Mouse (Mus musculus) cerebellum, postnatal 36 days (tissue): ENCODE measurements at regions not wholly inside any gene's neighbourhood (a gene's known extent, or its start where the extent isn't known, plus 50 kb on each side); places are given as distances from the start of the nearest gene placed in this dataset.

Experiments
- DNase-seq, 2 experiments: peaks; one replicate each; pipeline ENCODE4 v3.0.0; 2021 to 2022; ENCODE audit warnings: mixed read lengths in 2 of 2

GRCm38 (mm10) chr2:27812946-27813345, 73.3 kb upstream of the Col5a1 start:
- no peak for DNase-seq

GRCm38 (mm10) chr2:27813370-27813769, 72.9 kb upstream of the Col5a1 start:
- no peak for DNase-seq

- peak; percentile 21 to 27 for DNase-seq
Observed at GRCm38 (mm10) chr2:27818656-27819055, 67.6 kb upstream of the Col5a1 start.

GRCm38 (mm10) chr2:27826826-27827225, 59.4 kb upstream of the Col5a1 start:
- no peak for DNase-seq

GRCm38 (mm10) chr2:27827582-27827981, 58.6 kb upstream of the Col5a1 start:
- no peak for DNase-seq

GRCm38 (mm10) chr2:27828237-27828636, 58.0 kb upstream of the Col5a1 start:
- DNase-seq = no peak

- peak; percentile 13 to 18 for DNase-seq
Observed at GRCm38 (mm10) chr2:27829551-27829950, 56.7 kb upstream of the Col5a1 start.

GRCm38 (mm10) chr2:27834971-27835370, 51.3 kb upstream of the Col5a1 start:
- DNase-seq = no peak

- no peak for DNase-seq
Observed at GRCm38 (mm10) chr2:27835758-27836460, 50.3 kb upstream of the Col5a1 start.
